Mouse (Mus musculus) embryo, embryonic 10 days (tissue): ENCODE measurements at regions not wholly inside any gene's neighbourhood (a gene's known extent, or its start where the extent isn't known, plus 50 kb on each side); places are given as distances from the start of the nearest gene placed in this dataset.

Source experiments
- DNase-seq: peaks from one replicate; pipeline ENCODE4 v3.0.0-alpha.2; 2015; ENCODE audit warnings: low spot score

GRCm38 (mm10) chr17:93665889-93666288 is 467.1 kb downstream of the Adcyap1 start:
- no peak for DNase-seq

- peak; percentile 24 for DNase-seq
These were observed 477.6 kb downstream of the Adcyap1 start for GRCm38 (mm10) chr17:93676366-93676962.

- DNase-seq, result no peak
These were observed 501.9 kb downstream of the Adcyap1 start for GRCm38 (mm10) chr17:93700685-93701084.

- DNase-seq, result no peak
These were observed 518.8 kb downstream of the Adcyap1 start for GRCm38 (mm10) chr17:93717623-93718022.

- no peak for DNase-seq
These were observed 542.5 kb downstream of the Adcyap1 start for GRCm38 (mm10) chr17:93741341-93741740.

- DNase-seq, result peak; percentile 66
These were observed 563.5 kb downstream of the Adcyap1 start for GRCm38 (mm10) chr17:93762349-93762748.
